Mouse (Mus musculus) myocyte (in vitro differentiated cells): Measurements from ENCODE around the gene Itfg2.

ENCODE experiments used
- CEBPB ChIP-seq: IDR thresholded peaks from 2 replicates; pipeline ENCODE4 v1.6.1; 2011; ENCODE audit warnings: mild to moderate bottlenecking, moderate library complexity; ENCODE audit not compliant: poor library complexity, insufficient read depth, severe bottlenecking
- E2F4 ChIP-seq: IDR thresholded peaks from one replicate; pipeline ENCODE4 v1.6.1; 2011; ENCODE audit warnings: mild to moderate bottlenecking, control low read depth, moderate library complexity; ENCODE audit not compliant: insufficient read depth
- MYOG ChIP-seq, 3 experiments: IDR thresholded peaks; one replicate each; pipeline ENCODE4 v1.6.1; 2011; ENCODE audit warnings: control low read depth in 2 of 3, low read depth in 2 of 3, mild to moderate bottlenecking in 2 of 3; ENCODE audit not compliant: insufficient read length in 2 of 3, control insufficient read depth in 1 of 3, insufficient read depth in 1 of 3
- POLR2A ChIP-seq: IDR thresholded peaks from one replicate; pipeline ENCODE4 v1.6.1; 2011; ENCODE audit warnings: low read depth, mild to moderate bottlenecking, control low read depth, moderate library complexity; ENCODE audit not compliant: insufficient read length
- POLR2AphosphoS2 ChIP-seq: IDR thresholded peaks from one replicate; pipeline ENCODE4 v1.6.1; 2011; ENCODE audit warnings: low read depth, control low read depth; ENCODE audit not compliant: insufficient read length
- TCF12 ChIP-seq: IDR thresholded peaks from one replicate; pipeline ENCODE4 v1.6.1; 2011; ENCODE audit warnings: mild to moderate bottlenecking, control low read depth; ENCODE audit not compliant: poor library complexity, insufficient read depth, severe bottlenecking
- TCF3 ChIP-seq: IDR thresholded peaks from one replicate; pipeline ENCODE4 v1.6.1; 2011; ENCODE audit warnings: low read depth, control low read depth; ENCODE audit not compliant: insufficient read length
- USF1 ChIP-seq: IDR thresholded peaks from one replicate; pipeline ENCODE4 v1.6.1; 2011; ENCODE audit warnings: low read depth, mild to moderate bottlenecking, control low read depth, moderate library complexity

DNA sequence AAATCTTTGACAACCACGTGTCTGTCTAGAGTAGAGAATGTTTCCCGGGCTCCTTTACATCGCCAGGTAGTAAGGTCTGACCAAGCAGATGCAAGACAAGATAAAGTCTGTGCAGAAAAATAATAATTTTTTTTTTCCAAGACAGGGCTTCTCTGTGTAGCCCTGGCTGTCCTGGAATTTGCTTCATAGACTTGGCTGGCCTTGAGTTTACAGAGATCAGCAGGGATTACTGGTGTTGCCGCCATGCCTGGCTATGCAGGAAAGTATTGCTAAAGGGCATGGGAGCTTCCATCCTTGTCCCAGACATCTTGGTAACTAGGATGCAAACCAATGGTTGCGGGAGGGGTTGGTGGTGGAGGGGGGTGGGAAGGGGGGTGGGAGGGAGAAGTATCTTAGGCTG is 32.5 kb upstream of the Itfg2 start:
- TF ChIP-seq CEBPB (no peak), USF1 (no peak), POLR2A (no peak), MYOG (IDR thresholded peaks at IDR 0.05; ENCODE audit: control insufficient read depth in 1 of 3, insufficient read depth in 1 of 3, insufficient read length in 2 of 3, low read depth in 2 of 3) (no peak), POLR2AphosphoS2 (no peak), TCF3 (no peak), TCF12 (no peak), E2F4 (no peak)
